ENCODE assay signal across 9 mouse cellular contexts in genomic region chr5:137286655-137287031, GRCm38 (mm10). TPM values are rescaled to one million over a fixed set of nuclear protein-coding genes. Genes with fewer than 3 reads are reported as not detected.
A peak's percentile ranks its signal among the peaks of the same experiment; 100 is the strongest.
DNase-seq lines count a peak whose midpoint lies in the region; ATAC-seq and TF ChIP-seq lines count a peak whose summit lies in the region.
"Had no signal": no experiment of that assay in that cellular context is flagged by ENCODE, and none has a peak within 500 bp of the region (broad histone marks: within the 10 kb centered on the region; RNA-seq: fewer than 3 reads in every experiment).

No protein-coding gene starts in this region.

- DNase-seq in ES-E14 (ENCODE audit: low read depth, low spot score): no peak
- DNase-seq in cerebellum, adult 8-10 months: peak; percentile 95
- DNase-seq in forelimb bud, embryonic 11.5 days (ENCODE audit: low read depth, low spot score): peak; percentile 70
- DNase-seq in layer of hippocampus, postnatal 25 days (ENCODE audit: extremely low spot score in 1 of 2, low spot score in 1 of 2): peak; percentile 77 to 95
- peak; percentile 89 for DNase-seq in lung, postnatal 25 days (ENCODE audit: low spot score)
- DNase-seq in retina, embryonic 14.5 days (ENCODE audit: low spot score): peak; percentile 93
- DNase-seq in thymus, postnatal 36 days: peak; percentile 85 to 90

- peak overlapping the region; percentile 44 to 48; a peak in 2 of 4 replicates for H3K4me3 ChIP-seq in ES-E14 (ENCODE audit: insufficient read depth in 1 of 2, low read depth in 1 of 2, low read length in 2 of 2, poor library complexity in 1 of 2, severe bottlenecking in 1 of 2)

- H3K27ac ChIP-seq in ES-E14 (ENCODE audit: insufficient read depth, low read depth, low read length, poor library complexity, severe bottlenecking): no peak overlapping the region
- H3K27ac ChIP-seq: macrophage had no signal

- in situ Hi-C loops in ES-E14 (cut with MboI; ENCODE audit: low sequenced_read_pairs in 2 of 2, unreplicated experiment in 2 of 2): no loop called here

- no peaks in the 10 kb centered on the region for H3K36me3 ChIP-seq in ES-E14 (ENCODE audit: control insufficient read depth, insufficient read depth, low read length, poor library complexity, severe bottlenecking)

- H3K9me3 ChIP-seq in ES-E14 (ENCODE audit: control insufficient read depth, insufficient read depth, low read depth, low read length): no peaks in the 10 kb centered on the region

- H3K9ac ChIP-seq in ES-E14 (ENCODE audit: insufficient read depth, low read depth, low read length, poor library complexity, severe bottlenecking): no peak overlapping the region

- H3K4me1 ChIP-seq in ES-E14 (ENCODE audit: control insufficient read depth in 2 of 2, insufficient read depth in 2 of 2, low read length in 2 of 2, poor library complexity in 1 of 2): peaks cover 0 to 16% of the 10 kb centered on the region in 2 experiments; a peak in 2 of 4 replicates

- peak; percentile 67 for ATAC-seq in hematopoietic stem cell, adult 5-6 weeks (replicated peaks in 1 of 2; ENCODE audit: insufficient read depth in 1 of 2, low FRiP score in 2 of 2, low TSS enrichment in 1 of 2, low read depth in 1 of 2, poor library complexity in 2 of 2, severe bottlenecking in 2 of 2)

TF ChIP-seq in ES-E14, 5 proteins besides CTCF, POLR2A, EP300 and RAD21:
- no peak for TF ChIP-seq CHD2 (IDR thresholded peaks at IDR 0.05; ENCODE audit: low read depth, low read length)
- peak; percentile 76; the same call in 1 of the 2 replicates for TF ChIP-seq ZC3H11A (IDR thresholded peaks at IDR 0.05; ENCODE audit: borderline replicate concordance, low read depth, low read length)
TF ChIP-seq in ES-E14: peak in this region for 1.

RNA-seq across cellular contexts. Expression of gene Ache, which starts 0.7 kb away (rescaled TPM):
- total RNA-seq in ES-E14 (2012; rRNA removed): 0.31 TPM in 1 of 2 replicates, not detected in the other
- total RNA-seq in hematopoietic stem cell, adult 5-6 weeks (2017): 1.3 and 1.9 TPM in 2 replicates
- total RNA-seq in layer of hippocampus, postnatal 25 days (2021): 10 to 100 TPM; 63.8 to 67.6 TPM

RNA-seq across cellular contexts. Expression of gene Ufsp1, which starts 7.8 kb away (rescaled TPM):
- 3.6 and 6.3 TPM in 2 replicates for total RNA-seq in ES-E14 (2012; rRNA removed)
- 0.94 and 3.6 TPM in 2 replicates for total RNA-seq in hematopoietic stem cell, adult 5-6 weeks (2017)
- total RNA-seq in layer of hippocampus, postnatal 25 days (2021): 10 to 100 TPM; 14.3 to 16.0 TPM

RNA-seq across cellular contexts. Expression of gene Srrt, which starts 20.8 kb away (rescaled TPM):
- total RNA-seq in ES-E14 (2012; rRNA removed): 350 and 528 TPM in 2 replicates
- 313 and 317 TPM in 2 replicates for total RNA-seq in hematopoietic stem cell, adult 5-6 weeks (2017)
- total RNA-seq in layer of hippocampus, postnatal 25 days (2021): 100 to 1,000 TPM; 164 to 213 TPM

RNA-seq across cellular contexts. Expression of gene Trip6, which starts 27.6 kb away (rescaled TPM):
- 22.7 and 24.2 TPM in 2 replicates for total RNA-seq in ES-E14 (2012; rRNA removed)
- total RNA-seq in hematopoietic stem cell, adult 5-6 weeks (2017): 17.0 and 21.4 TPM in 2 replicates
- 1 to 10 TPM; 4.6 to 6.4 TPM for total RNA-seq in layer of hippocampus, postnatal 25 days (2021)

RNA-seq across cellular contexts. Expression of gene Slc12a9, which starts 46.8 kb away (rescaled TPM):
- 20.9 and 34.9 TPM in 2 replicates for total RNA-seq in ES-E14 (2012; rRNA removed)
- 4.2 and 8.9 TPM in 2 replicates for total RNA-seq in hematopoietic stem cell, adult 5-6 weeks (2017)
- total RNA-seq in layer of hippocampus, postnatal 25 days (2021): 10 to 100 TPM; 24.9 to 32.8 TPM

Comparison
In these comparisons a context has a peak if more than half of its experiments do, and no peak if none do; other contexts are left out.
1. RNA of gene Ache, which starts 0.7 kb away (total RNA-seq): 63.8 to 67.6 TPM in layer of hippocampus, postnatal 25 days; 1.3 to 1.9 TPM in hematopoietic stem cell, adult 5-6 weeks and 0.31 TPM in ES-E14; every median in the first group is over 10 times any median in the second.